Mouse (Mus musculus) urinary bladder, adult 2 months (tissue): ENCODE results near the gene Pfdn6. TPM values are rescaled to one million over a fixed set of nuclear protein-coding genes. Genes with fewer than 3 reads are reported as not detected.
A peak's percentile ranks its signal among the peaks of the same experiment; 100 is the strongest.

Source experiments
- DNase-seq: peaks from one replicate; pipeline ENCODE4 v3.0.0; 2022; ENCODE audit warnings: low spot score
- polyA plus RNA-seq: library from polyadenylated mRNA; depleted of rRNA; stranded (reverse); fragments of >200 nt; gene quantifications from 2 replicates; pipeline ENCODE4 v1.2.3, GENCODE M21; 2012

The Pfdn6 gene
- polyA plus RNA-seq, 1 experiment: 87.2 TPM

- no peak for DNase-seq
These were observed 8.2 kb downstream of the Pfdn6 start for GRCm38 (mm10) chr17:33931947-33932346.

GRCm38 (mm10) chr17:33931159-33931866, 8.8 kb downstream of the Pfdn6 start:
- DNase-seq: no peak

GRCm38 (mm10) chr17:33930280-33931158, 9.6 kb downstream of the Pfdn6 start:
- DNase-seq: no peak

- DNase-seq: peak; percentile 84
These were observed 10.5 kb downstream of the Pfdn6 start, which contains the start of gene Rgl2 for GRCm38 (mm10) chr17:33929371-33930279. Gene Rgl2 (plus strand): TSS chr17:33929543.

GRCm38 (mm10) chr17:33928251-33928947, 11.7 kb downstream of the Pfdn6 start:
- no peak for DNase-seq

- DNase-seq: no peak
These were observed 13.8 kb downstream of the Pfdn6 start for GRCm38 (mm10) chr17:33926207-33926932.

- DNase-seq: no peak
These were observed 14.6 kb downstream of the Pfdn6 start for GRCm38 (mm10) chr17:33925406-33926116.

- DNase-seq: no peak
These were observed 15.4 kb downstream of the Pfdn6 start for GRCm38 (mm10) chr17:33924577-33925283.

- DNase-seq: no peak
These were observed 18.8 kb downstream of the Pfdn6 start for GRCm38 (mm10) chr17:33921361-33921760.

GRCm38 (mm10) chr17:33920282-33921097, 19.7 kb downstream of the Pfdn6 start:
- peak; percentile 58 for DNase-seq

GRCm38 (mm10) chr17:33919351-33920281, 20.5 kb downstream of the Pfdn6 start:
- peak; percentile 67 for DNase-seq

- DNase-seq: peak; percentile 25
These were observed 21.6 kb downstream of the Pfdn6 start for GRCm38 (mm10) chr17:33918293-33919203.

GRCm38 (mm10) chr17:33917656-33918292, 22.4 kb downstream of the Pfdn6 start:
- DNase-seq: peak; percentile 24

GRCm38 (mm10) chr17:33916847-33917655, 23.1 kb downstream of the Pfdn6 start:
- peak; percentile 27 for DNase-seq

- no peak for DNase-seq
These were observed 23.8 kb downstream of the Pfdn6 start for GRCm38 (mm10) chr17:33916294-33916693.
